Mouse (Mus musculus) kidney, postnatal 10 days (tissue): ENCODE data around the gene Hebp1.

Experiments
- DNase-seq: peaks from one replicate; pipeline ENCODE4 v3.0.0; 2021; ENCODE audit warnings: mixed read lengths

The Hebp1 gene

GRCm38 (mm10) chr6:135158509-135158908 is 39.3 kb downstream of the Hebp1 start:
- no peak for DNase-seq

DNA sequence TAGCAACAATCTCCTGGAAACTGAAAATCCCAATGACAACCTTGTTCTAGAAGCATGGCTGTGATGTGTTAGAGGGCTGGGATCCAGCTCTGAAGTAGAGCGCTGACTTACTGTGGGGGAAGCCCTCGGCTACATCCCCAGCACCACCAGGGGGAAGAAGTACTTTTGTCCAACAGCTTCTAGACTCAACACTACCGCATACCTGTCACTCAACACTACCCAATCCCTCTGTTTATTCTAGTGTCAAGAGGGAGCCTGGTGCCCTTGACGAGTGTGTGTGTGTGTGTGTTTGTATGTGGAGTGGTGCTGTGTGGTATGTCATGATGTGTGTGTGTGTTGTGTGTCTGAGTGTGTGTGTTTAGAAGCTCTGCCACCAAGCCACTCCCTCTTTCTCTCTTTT is 40.3 kb downstream of the Hebp1 start:
- no peak for DNase-seq

DNA sequence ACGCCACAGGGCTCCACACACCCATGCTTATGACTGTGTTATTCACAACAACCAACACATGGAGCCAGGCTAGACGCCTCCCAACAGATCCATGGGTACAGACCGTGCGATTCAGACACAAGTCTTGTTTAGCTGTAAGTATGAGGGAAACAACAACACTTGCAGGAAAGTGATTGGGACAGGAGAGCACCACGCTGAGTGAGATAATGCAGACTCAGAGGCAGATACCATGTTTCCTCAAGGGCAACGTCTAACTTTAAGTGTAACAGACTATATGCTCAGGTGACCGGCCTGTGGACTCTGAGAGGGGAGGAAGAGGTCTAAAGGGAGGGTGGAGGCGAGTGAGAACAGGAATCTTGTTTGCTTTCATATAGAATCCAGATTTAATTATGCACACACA is 41.2 kb downstream of the Hebp1 start:
- no peak for DNase-seq

- no peak for DNase-seq
Observed at GRCm38 (mm10) chr6:135153719-135154118, 44.1 kb downstream of the Hebp1 start.

DNA sequence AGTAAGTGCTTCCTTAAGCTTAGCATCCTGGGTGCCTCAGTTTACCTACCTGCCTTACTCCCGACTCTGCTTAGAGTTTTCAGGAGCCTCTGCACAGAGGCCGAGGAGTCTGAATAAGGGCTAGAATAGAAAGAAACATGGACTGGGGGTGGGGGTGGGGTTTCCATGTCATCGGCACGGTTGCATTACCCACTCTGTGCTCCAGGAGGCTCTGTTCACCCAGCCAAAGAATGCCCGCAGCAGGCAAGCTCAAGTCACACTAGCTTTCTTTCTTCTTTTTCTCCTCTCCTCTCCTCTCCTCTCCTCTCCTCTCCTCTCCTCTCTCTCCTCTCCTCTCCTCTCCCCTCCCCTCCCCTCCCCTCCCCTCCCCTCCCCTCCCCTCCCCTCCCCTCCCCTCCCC is 47.5 kb downstream of the Hebp1 start:
- peak; percentile 45 for DNase-seq

DNA sequence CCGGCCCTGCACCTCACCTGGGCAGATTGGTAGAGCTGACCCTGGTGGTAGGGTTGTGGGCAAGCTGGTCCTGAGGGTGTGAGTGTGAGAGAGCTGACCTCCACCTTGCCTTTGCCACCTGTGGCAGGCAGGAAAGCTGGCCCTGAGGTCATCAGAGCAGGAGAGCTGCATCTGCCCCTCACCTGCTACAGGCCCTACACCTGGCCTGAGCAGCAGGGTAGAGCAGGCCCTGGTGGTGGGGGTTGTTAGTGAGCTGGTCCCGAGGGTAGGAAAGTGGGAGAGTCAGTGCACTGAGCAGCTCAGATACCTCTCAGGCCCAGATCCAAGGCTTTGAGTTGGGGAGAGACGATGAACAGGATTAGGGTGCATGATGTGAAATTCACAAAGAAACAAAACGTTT is 48.1 kb downstream of the Hebp1 start:
- DNase-seq = no peak

- DNase-seq = no peak
Observed at GRCm38 (mm10) chr6:135149175-135149574, 48.6 kb downstream of the Hebp1 start.

DNA sequence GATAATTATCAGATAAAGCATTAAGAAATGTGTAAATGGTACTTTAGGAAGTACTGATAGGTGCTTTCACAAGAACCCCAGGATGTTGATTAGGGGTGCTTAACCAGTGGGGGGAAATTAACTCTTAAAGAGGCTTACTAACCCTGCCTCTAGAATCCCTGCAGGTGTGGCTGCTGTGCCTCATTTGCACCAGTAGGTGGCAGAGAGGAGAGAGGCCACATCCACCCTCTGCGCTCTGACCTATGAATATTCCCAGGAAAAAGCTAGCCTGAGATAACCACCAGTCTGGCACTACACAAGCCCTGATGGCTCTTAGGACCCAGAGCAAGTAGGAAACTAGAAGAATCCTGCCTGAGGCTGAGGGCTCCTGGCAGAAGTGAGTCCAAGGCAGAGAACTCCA is 49.3 kb downstream of the Hebp1 start:
- peak; percentile 52 for DNase-seq

DNA sequence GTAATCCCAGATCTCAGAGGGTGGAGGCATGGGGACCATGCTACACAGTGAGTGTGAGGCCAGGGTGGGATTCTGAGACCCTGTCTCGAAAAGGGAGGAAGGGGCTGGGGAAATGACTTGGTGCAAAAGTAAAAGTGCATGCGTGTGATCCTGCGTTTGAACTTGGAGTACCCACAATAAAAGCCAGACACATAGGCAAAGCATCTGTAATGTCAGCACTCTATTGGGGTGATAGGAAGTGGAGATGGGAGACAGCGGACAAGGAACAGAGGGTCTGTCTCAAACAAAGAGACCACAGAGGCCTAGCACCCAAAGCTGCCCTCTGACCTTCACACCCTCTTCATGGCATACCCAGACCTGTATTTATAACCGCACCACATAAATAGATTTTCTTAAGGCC is 51.8 kb downstream of the Hebp1 start:
- no peak for DNase-seq

DNA sequence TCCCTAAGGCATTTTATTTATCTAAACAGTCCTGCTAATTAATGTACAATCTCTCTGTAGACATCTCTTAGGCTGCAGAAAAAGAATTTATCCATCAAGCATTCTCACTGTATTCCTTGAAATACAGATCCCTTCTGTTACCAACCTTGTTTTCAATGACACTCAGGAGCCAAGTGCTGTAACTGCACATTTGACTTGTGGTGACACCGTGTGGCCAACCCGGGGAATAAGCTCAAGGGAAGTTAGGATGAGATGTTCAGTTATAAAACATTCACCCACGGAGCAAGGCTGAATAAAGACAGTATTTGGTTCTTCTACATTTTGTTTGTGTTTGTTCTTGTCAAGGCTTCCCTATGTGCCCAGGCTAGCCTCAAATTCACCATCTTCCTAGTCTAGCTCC is 53.3 kb downstream of the Hebp1 start:
- peak; percentile 49 for DNase-seq

- DNase-seq = no peak
Observed at GRCm38 (mm10) chr6:135143151-135143550, 54.7 kb downstream of the Hebp1 start.

- no peak for DNase-seq
Observed at GRCm38 (mm10) chr6:135141451-135142147, 56.2 kb downstream of the Hebp1 start.

- DNase-seq = peak; percentile 39
Observed at GRCm38 (mm10) chr6:135138746-135139145, 59.1 kb downstream of the Hebp1 start.

GRCm38 (mm10) chr6:135138207-135138606 is 59.6 kb downstream of the Hebp1 start:
- no peak for DNase-seq

DNA sequence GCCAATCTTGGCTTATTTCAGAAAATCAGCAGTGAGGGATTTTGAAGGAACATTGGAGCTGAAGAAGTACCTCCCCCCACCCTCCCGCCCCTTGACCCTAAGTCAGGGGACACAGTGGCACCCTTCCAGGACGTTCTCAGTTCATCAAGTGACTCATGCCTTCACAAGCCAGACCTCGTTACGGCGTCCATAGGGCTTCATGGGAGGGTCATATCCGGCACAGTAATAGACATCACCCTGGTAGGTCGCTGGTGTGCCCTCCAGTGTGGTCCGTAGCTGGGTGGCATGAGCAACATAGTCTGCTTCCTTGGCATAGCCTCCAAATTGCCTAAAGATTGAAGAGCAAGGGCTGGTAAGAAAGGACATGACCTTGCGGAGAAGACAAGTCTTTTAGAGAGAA is 60.1 kb downstream of the Hebp1 start:
- DNase-seq = peak; percentile 58

GRCm38 (mm10) chr6:135136439-135137161 is 61.2 kb downstream of the Hebp1 start:
- DNase-seq = peak; percentile 21

GRCm38 (mm10) chr6:135135735-135136134 is 62.1 kb downstream of the Hebp1 start:
- DNase-seq = no peak

DNA sequence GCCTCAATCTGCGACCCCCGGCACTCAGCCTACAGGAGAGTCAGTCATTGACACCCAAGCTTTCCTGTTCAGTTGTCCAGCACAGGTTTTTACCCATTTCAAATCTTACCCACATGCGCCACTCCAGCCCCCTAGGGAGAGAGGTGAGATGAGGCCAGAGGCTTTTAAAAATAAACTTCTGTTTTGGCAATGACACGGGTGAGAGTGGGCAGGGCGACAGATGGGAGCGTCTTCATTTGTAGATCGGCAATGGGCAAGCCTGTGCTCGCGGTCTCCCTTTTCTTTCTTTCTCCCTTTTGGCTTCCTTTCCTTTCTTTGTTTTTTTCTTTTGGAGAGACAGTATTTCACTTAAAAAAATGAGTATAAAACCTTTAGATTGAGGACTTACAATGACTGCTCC is 64.3 kb downstream of the Hebp1 start:
- no peak for DNase-seq

- DNase-seq = no peak
Observed at GRCm38 (mm10) chr6:135133086-135133485, 64.7 kb downstream of the Hebp1 start.

DNA sequence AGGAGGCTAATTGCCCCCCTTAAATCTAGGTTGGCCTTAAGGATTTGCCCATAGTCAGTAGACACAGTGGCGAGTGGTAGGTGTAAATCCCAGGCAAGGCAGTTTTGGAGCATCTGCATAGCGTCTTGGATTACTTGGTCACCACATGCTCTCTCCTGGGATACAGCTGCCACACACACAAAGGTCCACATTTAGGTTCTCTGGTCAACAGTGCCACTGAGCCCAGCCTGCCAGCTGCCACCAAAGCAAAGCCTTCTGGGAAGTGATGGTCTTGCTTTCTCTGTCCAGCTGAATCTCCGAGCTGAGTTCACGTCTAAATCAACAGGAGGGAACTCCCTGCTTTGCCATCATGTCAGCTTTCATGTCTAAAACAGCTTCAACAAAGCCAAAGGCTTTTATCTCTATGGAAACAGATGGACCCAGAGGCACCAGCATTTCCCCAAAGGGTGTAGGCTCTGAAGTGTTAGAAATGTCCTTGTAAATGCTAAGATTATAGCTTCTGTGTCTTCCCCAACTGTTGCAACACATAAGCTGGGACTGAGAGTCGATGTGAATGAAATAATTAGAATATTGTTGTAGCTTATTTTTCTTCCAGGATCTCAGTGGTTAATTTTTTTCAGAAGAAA is 73.0 kb downstream of the Hebp1 start:
- no peak for DNase-seq

- DNase-seq = no peak
Observed at GRCm38 (mm10) chr6:135118183-135118582, 79.6 kb downstream of the Hebp1 start, which contains the start of gene Gprc5d. TSS of gene Gprc5d (minus strand) at chr6:135118283.

DNA sequence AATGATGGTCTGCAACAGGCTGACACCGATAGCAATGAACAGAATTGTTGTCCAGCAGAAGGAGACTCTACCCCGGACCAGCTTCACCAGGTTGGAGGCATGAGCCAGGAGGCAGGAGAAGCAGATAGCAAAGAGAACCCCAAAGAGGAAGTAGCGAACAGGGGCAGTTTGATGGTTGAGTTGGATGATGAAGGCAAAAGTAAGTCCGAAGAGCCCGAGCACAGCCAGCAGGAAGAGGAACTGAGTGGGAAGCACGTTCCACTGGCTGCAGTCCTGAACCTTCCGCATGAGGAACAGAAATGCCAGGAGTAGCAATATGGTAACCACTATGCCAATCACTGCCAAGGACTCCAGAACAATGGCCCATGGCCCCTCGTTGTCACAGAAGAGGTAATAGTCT is 81.3 kb downstream of the Hebp1 start:
- DNase-seq = no peak

- no peak for DNase-seq
Observed at GRCm38 (mm10) chr6:135113114-135113436, 84.7 kb downstream of the Hebp1 start.

DNA sequence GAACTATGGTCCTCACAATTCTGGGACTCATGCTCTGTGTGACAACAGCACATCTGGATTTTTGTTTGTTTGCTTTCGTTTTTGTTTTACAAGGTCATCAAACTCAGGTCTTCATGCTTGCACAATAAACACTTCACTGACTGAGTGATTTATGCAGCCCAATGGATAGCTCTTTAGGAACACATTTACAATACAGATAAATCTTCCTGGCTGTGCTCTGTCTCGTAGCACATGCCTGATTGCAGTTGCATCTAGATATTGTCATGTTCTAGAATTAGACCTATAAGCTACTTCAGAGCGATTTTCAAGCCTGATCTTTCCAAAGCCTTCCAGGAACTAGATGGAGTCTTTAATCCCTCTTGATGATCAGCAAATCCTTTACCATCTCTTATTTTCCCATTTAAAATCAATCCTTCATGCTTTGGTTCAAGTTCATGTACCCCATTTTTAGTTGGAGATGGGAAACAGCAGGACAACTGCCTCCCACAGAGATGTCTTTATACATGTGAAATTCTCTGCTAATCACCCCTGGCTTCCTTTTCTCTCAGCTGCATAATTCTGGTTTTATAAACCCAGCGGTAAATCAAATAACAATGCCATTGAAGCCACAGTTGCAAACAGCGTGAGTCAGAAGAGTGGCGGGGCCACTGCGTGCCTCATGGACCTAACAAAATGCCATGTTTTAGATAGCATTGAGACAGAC is 85.3 kb downstream of the Hebp1 start:
- DNase-seq = no peak
